Mouse (Mus musculus): ENCODE data around the gene Adamts14. TPM values are rescaled to one million over a fixed set of nuclear protein-coding genes. Genes with fewer than 3 reads are reported as not detected.

Gene Adamts14
- total and polyA plus RNA-seq, 2 experiments from 2014 or later, result 1.2 to 4.3 TPM

DNA sequence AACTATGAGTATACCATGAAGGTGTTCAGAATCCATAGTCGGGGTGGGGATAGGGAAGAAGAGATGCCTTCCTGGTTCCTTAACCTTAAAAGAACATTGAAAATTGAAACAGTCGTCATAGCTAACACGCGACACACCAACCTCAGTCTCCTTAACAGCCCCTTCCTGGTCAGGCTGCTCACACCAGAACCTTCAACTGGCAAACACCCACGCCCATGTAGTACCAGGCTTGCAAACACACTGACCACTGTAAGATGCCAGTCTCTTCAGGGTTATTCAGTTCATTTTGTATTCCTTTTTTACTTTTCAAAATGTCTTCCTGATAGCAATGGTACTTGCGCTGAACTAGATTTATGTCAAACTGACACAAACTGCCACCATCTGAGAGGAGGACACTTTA lies 3.8 kb upstream of the Adamts14 start:
- Histone ChIP-seq H3K4me2 (ENCODE audit: low read depth, low read length) (no peak overlapping the region), H3K27me3 (ENCODE audit: control insufficient read depth, insufficient read depth, low read length) (no peaks in the 10 kb centered on the region; the same call in 1 of the 2 replicates), H3K9ac (replicated peaks; ENCODE audit: low read depth, low read length) (no peak overlapping the region), H3K27ac (ENCODE audit: low read depth) (no peak overlapping the region), H3K4me1 (ENCODE audit: control insufficient read depth, insufficient read depth) (peaks cover 8% of the 10 kb centered on the region; the same call in 1 of the 2 replicates), H3K4me3 (ENCODE audit: low read depth, low read length) (no peak overlapping the region), H3K9me3 (replicated peaks; ENCODE audit: control insufficient read depth, low read length) (no peaks in the 10 kb centered on the region), H3K36me3 (replicated peaks; ENCODE audit: control insufficient read depth, insufficient read depth, low read length) (no peaks in the 10 kb centered on the region)
- TF ChIP-seq CTCF (IDR thresholded peaks at IDR 0.05; ENCODE audit: low read depth), result no peak
- no peak for TF ChIP-seq EP300 (IDR thresholded peaks at IDR 0.05; ENCODE audit: low read depth)
- WGBS, result 90% methylated on average over 6 of the region's 6 CpGs
- DNase-seq (ENCODE audit: low spot score) (no peak), ATAC-seq (ENCODE audit: insufficient read depth, low read depth) (no peak)

GRCm38 (mm10) chr10:61275669-61276110 lies 2.5 kb upstream of the Adamts14 start:
- TF ChIP-seq CTCF (IDR thresholded peaks at IDR 0.05; ENCODE audit: low read depth), result peak; percentile 81
- no peak for TF ChIP-seq EP300 (IDR thresholded peaks at IDR 0.05; ENCODE audit: low read depth)
- Histone ChIP-seq H3K4me2 (ENCODE audit: low read depth, low read length) (peak overlapping the region; percentile 22; the same call in 1 of the 2 replicates), H3K27ac (ENCODE audit: low read depth) (no peak overlapping the region), H3K9me3 (replicated peaks; ENCODE audit: control insufficient read depth, low read length) (no peaks in the 10 kb centered on the region), H3K36me3 (replicated peaks; ENCODE audit: control insufficient read depth, insufficient read depth, low read length) (no peaks in the 10 kb centered on the region), H3K9ac (replicated peaks; ENCODE audit: low read depth, low read length) (no peak overlapping the region), H3K27me3 (ENCODE audit: control insufficient read depth, insufficient read depth, low read length) (no peaks in the 10 kb centered on the region; the same call in none of the 2 replicates), H3K4me3 (ENCODE audit: low read depth, low read length) (no peak overlapping the region), H3K4me1 (ENCODE audit: control insufficient read depth, insufficient read depth) (peaks cover 8% of the 10 kb centered on the region; the same call in 1 of the 2 replicates)
- 3% methylated on average over 5 of the region's 5 CpGs for WGBS
- DNase-seq (ENCODE audit: low spot score), result peak; percentile 58
- peak; percentile 21; the same call in 1 of the 2 replicates for ATAC-seq (ENCODE audit: insufficient read depth, low read depth)

DNA sequence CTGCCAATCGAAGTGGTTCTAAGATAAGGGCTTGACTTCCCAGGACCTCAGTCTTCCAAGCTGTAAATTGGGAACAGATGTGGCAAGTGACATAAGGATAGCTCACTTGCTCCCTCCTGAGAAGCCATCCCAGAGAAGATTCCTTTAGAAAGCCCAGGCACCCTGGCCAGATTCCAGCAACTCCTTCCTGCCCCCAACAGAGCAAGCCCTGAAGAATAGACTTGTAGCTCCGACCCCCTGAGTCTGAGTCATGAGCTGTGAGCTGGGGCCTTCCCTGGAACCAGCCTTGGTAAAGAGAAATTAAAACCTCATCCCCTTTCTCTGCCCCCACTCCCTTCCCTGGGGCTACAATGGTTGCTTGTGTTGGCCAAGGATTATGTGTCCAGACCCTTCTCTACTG lies 1.3 kb upstream of the Adamts14 start:
- ATAC-seq (ENCODE audit: insufficient read depth, low read depth), result no peak
- no peak for TF ChIP-seq EP300 (IDR thresholded peaks at IDR 0.05; ENCODE audit: low read depth)
- TF ChIP-seq CTCF (IDR thresholded peaks at IDR 0.05; ENCODE audit: low read depth), result no peak
- no peak for DNase-seq (ENCODE audit: low spot score)

GRCm38 (mm10) chr10:61273844-61274215 lies 592 bp upstream of the Adamts14 start:
- H3K9ac ChIP-seq (replicated peaks; ENCODE audit: low read depth, low read length), result no peak overlapping the region; the same call in 1 of the 2 replicates
- H3K4me2 ChIP-seq (ENCODE audit: low read depth, low read length), result peak overlapping the region; percentile 84
- WGBS, result 67% methylated on average over 7 of the region's 7 CpGs
- ATAC-seq (ENCODE audit: insufficient read depth, low read depth) (no peak), DNase-seq (ENCODE audit: low spot score) (no peak)
- peaks cover 8% of the 10 kb centered on the region; the same call in 1 of the 2 replicates for H3K4me1 ChIP-seq (ENCODE audit: control insufficient read depth, insufficient read depth)
- no peaks in the 10 kb centered on the region; the same call in none of the 2 replicates for H3K27me3 ChIP-seq (ENCODE audit: control insufficient read depth, insufficient read depth, low read length)
- H3K9me3 ChIP-seq (replicated peaks; ENCODE audit: control insufficient read depth, low read length), result no peaks in the 10 kb centered on the region
- H3K4me3 ChIP-seq (ENCODE audit: low read depth, low read length), result peak overlapping the region; percentile 52
- TF ChIP-seq EP300 (IDR thresholded peaks at IDR 0.05; ENCODE audit: low read depth), result no peak
- no peak for TF ChIP-seq CTCF (IDR thresholded peaks at IDR 0.05; ENCODE audit: low read depth)
- H3K36me3 ChIP-seq (replicated peaks; ENCODE audit: control insufficient read depth, insufficient read depth, low read length), result no peaks in the 10 kb centered on the region
- peak overlapping the region; percentile 75; the same call in 1 of the 2 replicates for H3K27ac ChIP-seq (ENCODE audit: low read depth)

More for the DNA sequence above, 1.3 kb upstream of the Adamts14 start:
- no peaks in the 10 kb centered on the region for H3K36me3 ChIP-seq (replicated peaks; ENCODE audit: control insufficient read depth, insufficient read depth, low read length)
- H3K4me1 ChIP-seq (ENCODE audit: control insufficient read depth, insufficient read depth), result peaks cover 8% of the 10 kb centered on the region; the same call in 1 of the 2 replicates
- no peak overlapping the region for H3K27ac ChIP-seq (ENCODE audit: low read depth)
- H3K9me3 ChIP-seq (replicated peaks; ENCODE audit: control insufficient read depth, low read length), result no peaks in the 10 kb centered on the region
- WGBS, result 56% methylated on average over 2 of the region's 2 CpGs
- H3K4me2 ChIP-seq (ENCODE audit: low read depth, low read length), result no peak overlapping the region
- H3K9ac ChIP-seq (replicated peaks; ENCODE audit: low read depth, low read length), result no peak overlapping the region
- no peak overlapping the region for H3K4me3 ChIP-seq (ENCODE audit: low read depth, low read length)
- H3K27me3 ChIP-seq (ENCODE audit: control insufficient read depth, insufficient read depth, low read length), result no peaks in the 10 kb centered on the region; the same call in none of the 2 replicates

GRCm38 (mm10) chr10:61272631-61273030 lies 607 bp downstream of the Adamts14 start:
- peak overlapping the region; percentile 58; the same call in 1 of the 2 replicates for H3K9ac ChIP-seq (replicated peaks; ENCODE audit: low read depth, low read length)
- peaks cover 8% of the 10 kb centered on the region; the same call in 1 of the 2 replicates for H3K4me1 ChIP-seq (ENCODE audit: control insufficient read depth, insufficient read depth)
- H3K27ac ChIP-seq (ENCODE audit: low read depth), result peak overlapping the region; percentile 75
- H3K36me3 ChIP-seq (replicated peaks; ENCODE audit: control insufficient read depth, insufficient read depth, low read length), result no peaks in the 10 kb centered on the region
- peak overlapping the region; percentile 52 for H3K4me3 ChIP-seq (ENCODE audit: low read depth, low read length)
- peak overlapping the region; percentile 84 for H3K4me2 ChIP-seq (ENCODE audit: low read depth, low read length)
- WGBS, result 64% methylated on average over 5 of the region's 5 CpGs
- H3K27me3 ChIP-seq (ENCODE audit: control insufficient read depth, insufficient read depth, low read length), result no peaks in the 10 kb centered on the region; the same call in none of the 2 replicates
- DNase-seq (ENCODE audit: low spot score), result no peak
- H3K9me3 ChIP-seq (replicated peaks; ENCODE audit: control insufficient read depth, low read length), result no peaks in the 10 kb centered on the region
- no peak for TF ChIP-seq CTCF (IDR thresholded peaks at IDR 0.05; ENCODE audit: low read depth)
- TF ChIP-seq EP300 (IDR thresholded peaks at IDR 0.05; ENCODE audit: low read depth), result no peak
- 0 out of 2 replicates have a peak, but pooled peaks have one; percentile 4 for ATAC-seq (ENCODE audit: insufficient read depth, low read depth)

All from heart, postnatal 0 days (tissue).